Mouse (Mus musculus) embryonic facial prominence, embryonic 15.5 days (tissue): ENCODE data around the gene Gm10491. TPM values are rescaled to one million over a fixed set of nuclear protein-coding genes. Genes with fewer than 3 reads are reported as not detected.

Source experiments
- ATAC-seq: fragments of 200-750 bp; cut with Nextera tagmentation; 2 replicates; pipeline ENCODE4 v1.8.0; 2017; ENCODE audit warnings: low read depth, moderate TSS enrichment; ENCODE audit not compliant: insufficient number of reproducible peaks, low FRiP score, low TSS enrichment
- H3K27ac ChIP-seq: fragments of 300-500 bp; sonication (generic); replicated peaks from 2 replicates; pipeline ENCODE4 v1.5.1; 2015; ENCODE audit warnings: mild to moderate bottlenecking, inconsistent platforms
- H3K27me3 ChIP-seq: fragments of 300-500 bp; sonication (generic); 2 replicates; pipeline ENCODE4 v1.6.1; 2015; ENCODE audit warnings: inconsistent platforms
- H3K36me3 ChIP-seq: fragments of 300-500 bp; sonication (generic); 2 replicates; pipeline ENCODE4 v1.6.1; 2015; ENCODE audit warnings: mild to moderate bottlenecking, inconsistent platforms
- H3K4me1 ChIP-seq: fragments of 300-500 bp; sonication (generic); 2 replicates; pipeline ENCODE4 v1.6.1; 2015; ENCODE audit warnings: inconsistent platforms
- H3K4me2 ChIP-seq: fragments of 300-500 bp; sonication (generic); replicated peaks from 2 replicates; pipeline ENCODE4 v1.6.1; 2015; ENCODE audit warnings: mild to moderate bottlenecking, inconsistent platforms
- H3K4me3 ChIP-seq: fragments of 300-500 bp; sonication (generic); replicated peaks from 2 replicates; pipeline ENCODE4 v1.5.1; 2015; ENCODE audit warnings: mild to moderate bottlenecking, inconsistent platforms
- H3K9ac ChIP-seq: fragments of 300-500 bp; sonication (generic); 2 replicates; pipeline ENCODE4 v1.6.1; 2015; ENCODE audit warnings: inconsistent platforms
- H3K9me3 ChIP-seq: fragments of 300-500 bp; sonication (generic); replicated peaks from 2 replicates; pipeline ENCODE4 v1.6.1; 2016; ENCODE audit warnings: inconsistent platforms
- WGBS: fragments of 180-500 bp; shearing (Covaris S2); methylation state at CpG from one replicate; pipeline ENCODE4 v1.1.7; 2015; 5-methylcytosine and 5-hydroxymethylcytosine counted together
- polyA plus RNA-seq: library from polyadenylated mRNA; unstranded; fragments of >200 nt; fragmentation: Nextera tagmentation; extraction: Ambion mirVana; gene quantifications from 2 replicates; pipeline ENCODE4 v1.2.1, GENCODE M21; 2015

The Gm10491 gene
- not detected in 2 replicates for polyA plus RNA-seq

GRCm38 (mm10) chrX:7907735-7908134 lies at the start of gene Gm10491:
Gm10491 (minus strand) TSS chrX:7907835.
- ATAC-seq, result no peak
- H3K36me3 ChIP-seq, result peaks cover 4% of the 10 kb centered on the region; the same call in 1 of the 2 replicates
- H3K27me3 ChIP-seq, result no peaks in the 10 kb centered on the region
- H3K4me2 ChIP-seq, result no peak within 1 kb of the TSS
- no peaks in the 10 kb centered on the region for H3K4me1 ChIP-seq
- WGBS, result 78% methylated on average over 5 of the region's 5 CpGs
- H3K4me3 ChIP-seq, result no peak within 1 kb of the TSS
- H3K27ac ChIP-seq, result no peak within 1 kb of the TSS
- H3K9me3 ChIP-seq, result no peaks in the 10 kb centered on the region
- H3K9ac ChIP-seq, result no peak within 1 kb of the TSS

GRCm38 (mm10) chrX:7950091-7950490 lies 42.5 kb upstream of the Gm10491 start:
- H3K27me3 ChIP-seq, result no peaks in the 10 kb centered on the region
- no peak overlapping the region for H3K9ac ChIP-seq
- no peaks in the 10 kb centered on the region for H3K9me3 ChIP-seq
- no peak overlapping the region for H3K27ac ChIP-seq
- WGBS, result 92% methylated on average over 7 of the region's 7 CpGs
- no peak for ATAC-seq
- no peaks in the 10 kb centered on the region for H3K4me1 ChIP-seq
- H3K4me2 ChIP-seq, result no peak overlapping the region
- no peak overlapping the region for H3K4me3 ChIP-seq
- H3K36me3 ChIP-seq, result no peaks in the 10 kb centered on the region

- Histone ChIP-seq H3K4me1 (no peaks in the 10 kb centered on the region), H3K36me3 (no peaks in the 10 kb centered on the region), H3K9me3 (no peaks in the 10 kb centered on the region), H3K27ac (peak overlapping the region; percentile 44; the same call in 1 of the 2 replicates), H3K27me3 (no peaks in the 10 kb centered on the region), H3K4me3 (peak overlapping the region; percentile 53), H3K4me2 (peak overlapping the region; percentile 42), H3K9ac (peak overlapping the region; percentile 23; the same call in 1 of the 2 replicates)
- ATAC-seq, result peak; percentile 99
- 17% methylated on average over 38 of the region's 38 CpGs for WGBS
These were observed 40.4 kb upstream of the Gm10491 start for GRCm38 (mm10) chrX:7947900-7948492.

- H3K4me1 ChIP-seq, result no peaks in the 10 kb centered on the region
- no peaks in the 10 kb centered on the region for H3K27me3 ChIP-seq
- peak within 1 kb of the TSS; percentile 51 for H3K4me2 ChIP-seq
- WGBS, result 15% methylated on average over 36 of the region's 37 CpGs
- ATAC-seq, result peak; percentile 30
- H3K27ac ChIP-seq, result peak within 1 kb of the TSS; percentile 44; the same call in 1 of the 2 replicates
- no peaks in the 10 kb centered on the region for H3K36me3 ChIP-seq
- peak within 1 kb of the TSS; percentile 53 for H3K4me3 ChIP-seq
- H3K9ac ChIP-seq, result peak within 1 kb of the TSS; percentile 33; the same call in 1 of the 2 replicates
- H3K9me3 ChIP-seq, result no peaks in the 10 kb centered on the region
These were observed 39.7 kb upstream of the Gm10491 start, which contains the start of gene Hdac6 for GRCm38 (mm10) chrX:7947108-7947899. Hdac6 (minus strand) TSS chrX:7947889.

GRCm38 (mm10) chrX:7945618-7946017 lies 38.0 kb upstream of the Gm10491 start:
- 65% methylated on average over 8 of the region's 8 CpGs for WGBS
- H3K4me1 ChIP-seq, result no peaks in the 10 kb centered on the region

GRCm38 (mm10) chrX:7937667-7938066 lies 30.0 kb upstream of the Gm10491 start:
- Histone ChIP-seq H3K36me3 (peaks cover 13% of the 10 kb centered on the region; the same call in 1 of the 2 replicates), H3K4me3 (no peak overlapping the region), H3K9ac (no peak overlapping the region), H3K4me1 (no peaks in the 10 kb centered on the region), H3K9me3 (no peaks in the 10 kb centered on the region), H3K27ac (no peak overlapping the region), H3K27me3 (no peaks in the 10 kb centered on the region), H3K4me2 (no peak overlapping the region)
- ATAC-seq, result no peak
- 86% methylated on average over 6 of the region's 6 CpGs for WGBS

More at GRCm38 (mm10) chrX:7945618-7946017, 38.0 kb upstream of the Gm10491 start:
- Histone ChIP-seq H3K36me3 (peaks cover 3% of the 10 kb centered on the region; the same call in 1 of the 2 replicates), H3K4me3 (no peak overlapping the region), H3K9ac (no peak overlapping the region), H3K4me2 (no peak overlapping the region), H3K27ac (no peak overlapping the region), H3K27me3 (no peaks in the 10 kb centered on the region), H3K9me3 (no peaks in the 10 kb centered on the region)
- ATAC-seq, result no peak

GRCm38 (mm10) chrX:7936874-7937273 lies 29.2 kb upstream of the Gm10491 start:
- Histone ChIP-seq H3K27ac (no peak overlapping the region), H3K9me3 (no peaks in the 10 kb centered on the region), H3K4me3 (no peak overlapping the region), H3K27me3 (no peaks in the 10 kb centered on the region), H3K9ac (no peak overlapping the region), H3K4me2 (no peak overlapping the region), H3K36me3 (peaks cover 11% of the 10 kb centered on the region; the same call in 1 of the 2 replicates), H3K4me1 (no peaks in the 10 kb centered on the region)
- no peak for ATAC-seq
- 52% methylated on average over 11 of the region's 11 CpGs for WGBS

GRCm38 (mm10) chrX:7928270-7928790 lies 20.7 kb upstream of the Gm10491 start, which contains the start of gene Eras:
Eras (minus strand) TSS chrX:7928607.
- Histone ChIP-seq H3K9me3 (no peaks in the 10 kb centered on the region), H3K4me2 (no peak within 1 kb of the TSS), H3K27ac (no peak within 1 kb of the TSS), H3K9ac (no peak within 1 kb of the TSS), H3K4me1 (no peaks in the 10 kb centered on the region), H3K4me3 (no peak within 1 kb of the TSS), H3K36me3 (peaks cover 4% of the 10 kb centered on the region; the same call in 1 of the 2 replicates), H3K27me3 (peaks cover 47% of the 10 kb centered on the region)
- no peak for ATAC-seq
- WGBS, result 22% methylated on average over 19 of the region's 19 CpGs

- 15% methylated on average over 10 of the region's 10 CpGs for WGBS
- Histone ChIP-seq H3K4me1 (peaks cover 4% of the 10 kb centered on the region), H3K27ac (no peak overlapping the region), H3K4me2 (no peak overlapping the region), H3K27me3 (peaks cover 58% of the 10 kb centered on the region), H3K9ac (no peak overlapping the region), H3K36me3 (peaks cover 4% of the 10 kb centered on the region; the same call in 1 of the 2 replicates), H3K9me3 (no peaks in the 10 kb centered on the region), H3K4me3 (no peak overlapping the region)
- no peak for ATAC-seq
These were observed 19.5 kb upstream of the Gm10491 start for GRCm38 (mm10) chrX:7927116-7927515.

GRCm38 (mm10) chrX:7926266-7926665 lies 18.6 kb upstream of the Gm10491 start:
- Histone ChIP-seq H3K27ac (no peak overlapping the region), H3K4me1 (peaks cover 8% of the 10 kb centered on the region), H3K9ac (no peak overlapping the region), H3K36me3 (peaks cover under 1% of the 10 kb centered on the region; the same call in 1 of the 2 replicates), H3K4me3 (no peak overlapping the region), H3K27me3 (peaks cover 66% of the 10 kb centered on the region), H3K4me2 (no peak overlapping the region), H3K9me3 (no peaks in the 10 kb centered on the region)
- 72% methylated on average over 6 of the region's 6 CpGs for WGBS
- no peak for ATAC-seq

- H3K4me3 ChIP-seq, result peak overlapping the region; percentile 31
- H3K9ac ChIP-seq, result no peak overlapping the region
- no peak; the same call in 1 of the 2 replicates for ATAC-seq
- peaks cover 65% of the 10 kb centered on the region for H3K27me3 ChIP-seq
- H3K36me3 ChIP-seq, result no peaks in the 10 kb centered on the region
- H3K4me1 ChIP-seq, result peaks cover 8% of the 10 kb centered on the region
- WGBS, result 10% methylated on average over 42 of the region's 48 CpGs
- peak overlapping the region; percentile 41 for H3K4me2 ChIP-seq
- no peaks in the 10 kb centered on the region for H3K9me3 ChIP-seq
- no peak overlapping the region for H3K27ac ChIP-seq
These were observed 14.4 kb upstream of the Gm10491 start for GRCm38 (mm10) chrX:7922032-7922431.
